Mouse (Mus musculus) urinary bladder, postnatal 14 days (tissue): Measurements from ENCODE around the gene Fam198b.

ENCODE experiments used
- DNase-seq: peaks from one replicate; pipeline ENCODE4 v3.0.0; 2021; ENCODE audit warnings: low spot score

The Fam198b gene

DNA sequence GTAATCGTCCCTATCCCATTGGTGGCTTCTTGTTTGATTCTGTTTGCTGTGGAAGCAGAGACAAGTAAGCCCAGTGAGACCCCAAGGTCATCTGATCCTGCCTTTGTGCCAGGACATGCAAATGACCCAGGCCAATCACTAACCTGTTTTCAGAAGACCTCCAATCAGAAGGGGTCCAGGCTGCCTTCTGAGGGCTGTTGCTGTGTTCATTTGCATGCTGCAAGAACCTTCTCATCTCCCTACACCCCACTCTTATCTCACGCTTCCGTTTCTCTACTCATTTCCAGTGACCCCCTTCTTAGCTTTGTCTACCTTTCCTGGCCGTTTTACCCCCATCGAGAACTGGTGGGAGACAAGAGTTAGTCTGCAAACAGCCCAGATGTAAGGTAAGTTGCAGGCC lies at the start of gene Fam198b:
Gene Fam198b (plus strand): TSS at position 229 of the 400 bp plus-strand sequence.
- DNase-seq = no peak

DNA sequence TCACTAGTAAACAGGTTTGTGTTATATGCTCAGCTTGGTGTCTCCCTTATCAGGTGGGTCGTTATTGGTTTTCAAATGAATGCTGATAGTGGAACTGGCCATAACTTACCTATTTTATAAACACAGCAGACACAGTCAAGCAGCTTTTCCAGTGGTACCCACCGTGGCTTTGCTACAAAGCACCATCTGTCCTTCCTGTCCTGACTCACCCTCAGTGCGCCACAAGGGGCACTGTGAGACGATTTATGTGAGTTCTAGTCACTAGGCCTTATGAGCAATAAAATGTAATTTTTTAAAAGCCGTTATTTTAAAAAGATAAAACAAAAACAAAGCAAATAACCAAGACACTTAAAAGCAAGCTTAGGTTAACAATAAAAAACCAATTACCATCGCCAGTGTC lies 45.6 kb upstream of the Fam198b start:
- no peak for DNase-seq

DNA sequence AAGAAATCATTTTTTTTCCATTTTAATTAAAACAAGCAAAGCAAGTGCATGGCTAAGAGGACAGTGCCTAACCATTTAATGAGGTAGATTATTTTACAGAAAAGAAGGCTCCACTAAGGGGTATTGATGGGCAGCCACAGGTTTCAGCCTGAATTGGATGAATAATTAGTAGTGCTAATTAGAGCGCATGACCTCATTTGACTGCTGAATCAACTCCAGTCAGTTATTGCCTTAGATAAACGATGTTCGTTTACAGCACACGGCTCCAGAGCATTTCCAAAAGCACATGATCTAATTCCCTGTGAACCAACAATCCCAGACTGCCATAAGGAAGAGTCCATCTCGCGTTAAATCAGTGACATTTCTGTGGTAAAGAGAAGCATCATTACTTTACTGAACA lies 42.9 kb upstream of the Fam198b start:
- DNase-seq = no peak

DNA sequence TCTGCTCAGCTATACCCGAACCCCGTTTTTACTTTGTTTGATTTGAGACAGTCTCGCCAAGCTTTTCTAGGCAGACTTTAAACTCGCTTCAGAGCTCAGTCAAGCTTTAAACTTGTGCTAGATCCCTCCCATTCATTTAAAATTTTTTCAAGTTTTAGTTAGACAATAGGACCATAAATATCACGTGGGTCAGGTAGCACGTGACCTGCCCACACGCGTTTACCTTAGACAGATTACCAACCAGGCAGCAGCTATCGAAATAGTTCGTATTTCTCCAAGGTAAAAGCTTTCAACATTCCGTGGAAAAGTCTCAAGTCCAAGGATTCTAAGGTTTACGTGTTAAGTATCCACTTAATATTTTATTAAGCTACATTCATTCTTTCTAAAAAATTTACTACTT lies 42.2 kb upstream of the Fam198b start:
- DNase-seq = peak; percentile 72

DNA sequence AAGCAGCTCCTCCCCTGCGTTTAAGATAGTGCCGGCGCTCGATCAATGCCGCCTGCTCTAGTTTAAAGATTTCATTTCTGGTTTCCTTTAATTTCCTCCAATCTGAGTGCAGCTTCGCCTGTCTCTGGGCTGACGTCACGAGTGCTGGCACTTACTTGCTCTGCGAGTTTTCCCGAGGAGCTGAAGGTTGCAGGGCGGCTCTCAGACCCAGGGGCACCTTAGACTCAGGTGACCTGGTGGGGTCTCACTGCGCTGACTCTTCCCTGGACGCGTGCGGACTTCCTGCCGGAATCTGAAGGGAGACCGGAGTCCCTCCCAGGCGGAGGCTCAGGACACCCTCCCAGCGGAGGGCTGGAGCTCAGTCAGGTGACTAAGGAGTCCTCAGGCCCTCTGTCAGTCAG lies 41.7 kb upstream of the Fam198b start:
- peak; percentile 72 for DNase-seq

DNA sequence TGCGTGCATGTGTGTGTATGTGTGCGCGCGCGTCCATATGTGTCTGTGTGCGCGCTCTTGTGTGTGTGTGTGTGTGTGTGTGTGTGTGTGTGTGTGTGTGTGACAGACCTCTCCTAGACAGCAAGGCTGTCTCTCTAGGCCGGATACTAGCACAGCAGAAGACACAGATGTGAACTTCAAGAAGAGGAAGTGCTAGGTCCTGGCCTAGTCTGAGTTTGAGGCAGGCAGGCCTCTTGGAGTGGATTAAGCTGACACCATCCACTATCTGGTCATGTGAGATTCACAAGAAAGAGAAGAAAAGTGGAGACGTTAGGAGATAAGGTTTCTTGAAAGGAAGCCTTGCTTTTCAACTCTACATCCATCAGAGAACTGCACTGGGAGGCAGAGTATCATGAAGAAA lies 40.3 kb upstream of the Fam198b start:
- DNase-seq = no peak

DNA sequence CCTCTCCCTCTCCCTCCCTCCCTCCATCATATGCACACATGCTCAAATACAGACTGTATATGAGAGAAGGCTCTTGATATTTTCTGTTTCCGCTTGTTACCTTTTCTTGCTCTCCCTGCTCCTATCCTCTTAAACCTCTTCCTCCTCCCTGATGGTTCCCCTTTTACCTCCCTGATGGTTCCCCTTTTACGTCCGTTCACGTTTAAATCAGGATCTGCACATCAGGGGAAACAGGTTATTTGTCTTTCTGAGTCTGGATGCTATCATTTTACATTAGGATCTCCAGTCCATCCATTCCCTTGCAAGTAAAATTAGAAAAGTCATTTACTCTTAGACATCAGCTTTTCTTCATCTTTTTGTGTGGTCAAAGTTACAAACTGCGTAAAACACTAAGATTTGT lies 37.7 kb upstream of the Fam198b start:
- DNase-seq = no peak

DNA sequence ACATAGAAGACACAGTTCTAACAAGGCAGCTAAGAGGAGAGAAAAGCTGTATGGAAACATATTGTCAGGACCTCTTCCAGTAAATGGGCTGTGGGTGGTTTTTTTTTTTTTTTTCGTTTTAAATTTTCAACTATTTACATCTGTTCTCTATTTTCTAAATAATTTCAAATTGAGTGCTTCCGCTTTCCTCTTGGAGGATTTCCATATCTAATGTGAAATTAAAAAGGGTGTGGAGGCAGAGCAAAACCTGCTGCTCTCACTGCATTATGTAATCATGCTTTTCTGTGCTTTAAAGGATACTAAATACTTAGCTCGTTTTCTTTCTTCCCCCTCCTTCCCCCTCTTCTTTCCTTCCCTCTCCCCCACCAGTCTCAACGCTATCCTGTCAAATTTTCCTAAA lies 35.5 kb upstream of the Fam198b start:
- DNase-seq = no peak

DNA sequence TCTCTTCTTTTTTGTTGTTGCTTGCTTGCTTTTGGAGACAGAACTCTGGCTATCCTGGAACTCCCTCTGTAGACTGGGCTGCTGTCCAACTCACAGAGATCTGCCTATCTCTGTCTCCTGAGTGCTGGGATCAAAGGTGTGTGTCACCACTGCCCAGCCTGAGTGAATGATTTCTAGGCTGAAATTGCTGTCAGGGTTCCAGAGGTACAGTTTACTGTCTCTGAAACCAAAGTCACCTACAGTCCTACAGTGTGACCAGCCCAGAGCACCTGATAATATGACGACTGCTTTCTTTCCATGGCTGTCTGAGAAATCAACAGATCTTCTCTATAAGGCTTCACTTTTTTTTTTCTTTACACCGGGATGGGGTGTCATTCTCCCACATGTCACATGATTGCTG lies 34.7 kb upstream of the Fam198b start:
- no peak for DNase-seq

DNA sequence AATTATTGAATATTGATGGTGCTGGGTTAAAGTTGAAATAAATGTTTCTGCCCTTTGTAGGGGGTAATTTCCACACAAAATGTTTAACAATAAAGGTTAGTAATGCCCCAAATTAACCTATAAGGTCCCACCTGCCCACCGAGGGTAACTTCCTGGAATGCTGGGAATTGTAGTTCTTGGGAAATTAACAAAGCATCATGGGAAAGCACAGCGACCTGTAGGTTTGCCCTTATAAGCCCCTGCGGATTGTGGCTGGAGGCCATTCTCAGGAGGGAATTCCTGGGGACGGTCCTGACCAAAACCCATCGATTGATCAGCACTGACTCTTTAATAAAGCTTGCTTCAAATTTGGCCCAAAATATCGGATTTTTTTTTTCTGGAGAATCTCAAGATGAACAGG lies 33.7 kb upstream of the Fam198b start:
- DNase-seq = no peak

DNA sequence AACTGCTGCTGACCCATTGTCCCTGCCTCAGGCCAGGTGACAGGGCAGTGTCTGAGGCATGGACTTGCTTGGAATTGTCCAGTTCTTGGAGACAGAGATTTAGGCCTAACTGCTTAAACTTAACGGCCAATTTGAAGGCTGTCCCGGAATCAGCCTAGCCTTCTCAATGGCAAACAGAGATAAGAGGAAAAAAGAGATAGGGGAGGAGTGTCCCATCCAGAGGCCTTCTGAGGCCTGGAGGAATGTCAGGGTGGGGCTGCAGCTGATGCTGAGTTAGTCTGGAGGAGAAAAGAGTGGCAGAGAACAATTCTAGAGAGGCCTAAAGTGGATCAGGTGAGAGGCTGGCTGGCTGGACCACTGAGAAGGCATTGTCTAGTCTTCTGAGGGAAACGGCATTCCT lies 32.2 kb upstream of the Fam198b start:
- no peak for DNase-seq

DNA sequence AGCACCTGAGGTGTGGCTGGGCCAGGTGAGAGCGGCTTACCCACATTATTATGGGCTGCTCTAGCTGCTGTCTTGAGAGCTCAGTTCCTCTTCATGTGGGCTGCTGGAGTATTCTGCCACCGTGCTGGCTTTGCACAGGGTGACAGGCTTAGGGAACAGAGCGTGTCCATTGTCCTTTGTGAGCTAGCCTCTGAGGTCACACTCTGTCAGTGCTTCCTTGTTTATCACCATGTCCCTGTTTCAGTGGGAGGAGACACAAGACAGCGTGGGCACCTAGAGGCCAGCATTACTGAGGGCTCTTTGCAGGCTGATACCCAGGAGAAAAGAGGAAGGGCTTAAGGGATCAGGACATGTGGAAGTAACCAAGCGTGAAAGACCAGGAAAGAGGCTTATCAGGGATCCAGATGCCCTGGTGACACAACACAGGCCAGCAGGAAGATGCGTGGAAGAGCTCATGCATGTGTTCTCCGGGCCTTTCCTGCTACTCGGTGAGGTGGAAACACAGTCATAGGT lies 31.6 kb upstream of the Fam198b start, which contains the start of gene Tmem144:
Gene Tmem144 (minus strand): TSS at position 120 of the 513 bp plus-strand sequence.
- no peak for DNase-seq

DNA sequence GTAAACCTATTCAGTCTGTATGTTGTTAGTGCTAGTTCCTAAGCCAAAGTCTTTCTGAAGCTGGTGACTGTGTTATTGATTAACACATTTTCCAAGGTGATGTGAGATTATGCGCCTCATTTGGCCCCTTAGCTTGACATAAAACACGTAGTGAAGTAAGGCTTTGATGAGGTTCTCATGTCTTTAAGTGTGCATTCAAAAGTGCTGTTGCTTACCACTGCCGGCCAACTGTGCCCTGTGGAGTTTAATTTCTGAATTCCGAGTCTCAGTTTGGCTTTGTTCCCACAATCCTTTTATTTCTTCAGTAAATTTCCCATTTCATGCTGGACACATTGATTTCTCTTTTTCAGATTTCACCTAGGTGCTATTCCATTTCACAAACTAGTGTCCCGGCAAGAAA lies 26.6 kb upstream of the Fam198b start:
- DNase-seq = no peak

DNA sequence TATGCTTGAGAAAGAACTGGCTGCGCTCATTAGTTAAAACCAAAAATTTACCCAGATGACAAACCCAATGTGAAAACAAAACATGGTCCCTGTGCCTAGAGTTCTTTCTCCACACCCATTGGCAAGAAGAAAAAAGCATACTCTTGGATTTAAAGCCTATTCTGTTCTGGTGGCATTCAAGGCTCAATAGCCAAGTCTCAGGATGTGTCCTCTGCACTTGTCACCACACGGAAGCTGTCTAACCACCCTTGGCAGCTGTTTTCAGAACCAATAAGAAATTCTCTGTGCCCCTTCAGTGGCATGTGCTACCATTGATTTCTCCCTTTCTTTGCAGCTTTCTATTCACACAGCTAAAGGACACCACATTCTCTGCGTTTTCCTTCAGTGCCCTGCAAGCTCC lies 26.1 kb upstream of the Fam198b start:
- DNase-seq = no peak

DNA sequence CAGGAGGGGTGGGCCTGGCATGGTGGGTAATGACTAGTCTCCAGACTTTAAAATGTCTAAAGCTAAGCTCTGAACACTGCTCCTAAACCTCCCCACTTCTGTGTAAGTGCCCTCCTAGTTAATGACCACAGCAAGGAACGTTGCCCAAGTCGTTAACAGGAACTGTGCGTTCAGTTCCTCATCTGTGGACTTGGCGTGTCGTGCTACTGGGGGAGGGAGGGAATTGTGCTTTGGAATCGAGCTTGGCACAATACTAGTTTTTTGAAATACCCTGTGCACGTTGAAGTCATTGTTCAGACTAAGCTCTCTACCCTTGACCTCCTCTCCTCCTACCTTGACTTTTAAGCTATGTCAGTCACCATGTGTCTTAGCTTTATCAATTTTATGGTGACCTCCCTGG lies 19.5 kb upstream of the Fam198b start:
- DNase-seq = peak; percentile 12

DNA sequence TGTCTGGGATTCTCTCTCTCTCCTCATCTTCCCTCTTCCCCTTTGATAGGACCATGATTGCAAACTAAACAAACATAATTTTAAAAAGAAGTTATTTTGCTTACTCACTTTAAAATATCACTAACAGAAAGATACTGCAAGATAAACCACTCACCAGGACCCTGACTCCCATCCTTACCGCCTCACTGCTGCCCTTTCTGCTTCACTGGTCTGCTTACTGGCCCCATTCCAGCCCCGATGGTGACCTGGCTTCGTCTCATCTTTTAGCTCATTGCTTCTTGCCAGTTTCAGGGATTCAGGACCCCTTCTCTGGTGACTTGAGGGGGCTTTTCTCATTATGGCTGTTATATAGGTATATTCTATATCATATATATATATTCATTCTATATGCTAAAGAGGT lies 18.2 kb upstream of the Fam198b start:
- DNase-seq = no peak

DNA sequence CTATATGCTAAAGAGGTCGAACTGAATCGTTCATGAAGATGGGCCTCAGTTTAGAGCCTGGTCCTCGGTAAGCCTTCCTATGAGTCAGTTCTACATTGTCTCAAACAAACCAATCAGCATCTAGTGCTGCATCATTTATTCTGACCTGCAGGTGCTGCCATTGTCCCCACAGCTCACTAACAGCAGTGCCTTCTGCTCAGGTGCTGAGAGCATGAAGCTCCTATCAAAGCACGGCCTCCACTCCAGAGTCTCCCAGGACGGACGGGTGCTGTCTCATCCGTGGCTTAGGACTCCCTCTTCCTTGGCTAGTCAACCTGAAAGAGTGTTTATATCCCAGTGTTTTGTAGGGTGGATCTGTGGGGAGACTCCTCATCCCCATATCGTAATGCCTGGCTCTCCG lies 17.8 kb upstream of the Fam198b start:
- DNase-seq = no peak

DNA sequence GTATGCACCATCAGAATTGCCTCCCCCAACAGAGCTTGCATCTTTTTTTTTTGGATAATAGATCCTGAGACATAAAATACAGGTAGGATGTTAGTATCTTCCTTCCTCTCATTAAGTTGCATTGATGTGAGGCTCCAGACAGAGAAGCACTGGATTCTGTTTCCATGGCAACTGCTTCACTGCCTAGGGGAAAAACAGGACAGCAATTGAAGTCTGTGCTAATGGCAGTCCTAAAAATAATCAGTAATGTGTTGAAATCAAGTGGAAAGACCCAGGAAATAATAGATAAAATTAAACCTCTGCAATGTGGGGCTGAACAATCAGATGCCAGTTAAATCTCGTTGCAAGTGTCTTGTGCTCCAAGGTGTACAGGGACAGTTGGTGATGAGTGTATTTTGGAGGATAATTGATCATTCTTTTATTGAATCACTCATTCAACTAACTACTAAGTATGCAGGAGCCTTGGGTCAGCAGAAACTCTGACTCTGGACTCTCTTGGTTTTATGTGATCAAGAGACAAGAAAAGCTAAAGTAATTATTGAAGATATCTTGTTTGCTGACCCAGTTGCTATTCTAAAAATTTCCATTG lies 17.1 kb upstream of the Fam198b start:
- no peak for DNase-seq

DNA sequence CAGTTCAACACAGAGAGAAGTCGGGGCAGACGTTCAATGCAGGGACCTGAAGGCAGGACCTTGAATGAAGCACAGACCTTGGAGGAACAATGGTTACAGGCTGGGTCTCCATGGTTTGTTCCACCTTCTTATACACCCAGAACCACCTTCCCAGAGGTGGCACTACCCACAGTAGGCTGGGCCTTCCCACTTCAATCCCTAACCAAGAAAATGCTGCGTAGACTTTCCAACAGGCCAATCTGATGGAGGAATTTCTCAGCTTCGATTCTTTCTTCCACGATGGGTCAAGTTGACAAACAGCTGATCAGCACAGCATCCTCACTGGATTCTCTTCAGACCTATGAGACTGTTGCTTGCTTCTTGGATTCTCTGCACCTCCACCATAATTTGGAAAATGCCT lies 8.9 kb upstream of the Fam198b start:
- DNase-seq = no peak

DNA sequence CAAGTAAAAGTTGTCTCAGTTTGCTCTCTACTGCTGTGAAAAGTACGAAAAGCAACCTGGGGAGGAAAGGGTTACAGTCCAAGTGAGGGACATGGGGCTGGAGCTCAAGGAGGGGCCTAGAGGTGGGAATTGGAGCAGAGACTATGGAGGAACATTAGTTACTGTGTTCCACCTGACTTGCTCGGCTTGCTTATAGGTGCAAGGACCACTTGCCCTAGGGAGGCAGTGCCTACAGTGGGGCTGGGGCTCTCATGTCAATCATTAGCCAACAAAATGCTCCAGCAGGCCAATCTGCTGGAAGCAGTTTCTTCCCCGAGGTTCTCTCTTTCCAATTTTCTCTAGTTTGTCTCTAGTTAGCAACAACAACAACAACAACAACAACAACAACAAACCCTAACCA lies 6.0 kb upstream of the Fam198b start:
- DNase-seq = no peak

DNA sequence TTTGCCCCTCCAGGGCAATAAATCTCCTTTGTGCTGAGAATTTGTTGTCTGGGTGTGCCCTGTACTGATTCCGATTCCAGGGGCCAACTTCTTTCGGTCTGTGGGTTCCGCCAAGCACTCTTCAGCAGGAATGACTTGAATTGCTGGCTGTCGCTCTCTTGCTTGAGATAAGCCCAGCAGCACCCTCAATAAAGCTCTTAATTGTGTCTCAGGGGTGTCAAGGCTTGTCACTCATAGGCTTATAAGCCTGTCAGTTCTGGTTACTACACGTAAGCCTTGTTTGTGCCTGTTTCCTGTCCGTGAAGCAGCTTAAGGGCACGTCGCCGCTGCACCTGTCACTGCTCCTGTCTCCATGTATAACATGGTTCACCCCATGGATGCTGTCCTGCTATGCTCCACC lies 5.1 kb upstream of the Fam198b start:
- no peak for DNase-seq

DNA sequence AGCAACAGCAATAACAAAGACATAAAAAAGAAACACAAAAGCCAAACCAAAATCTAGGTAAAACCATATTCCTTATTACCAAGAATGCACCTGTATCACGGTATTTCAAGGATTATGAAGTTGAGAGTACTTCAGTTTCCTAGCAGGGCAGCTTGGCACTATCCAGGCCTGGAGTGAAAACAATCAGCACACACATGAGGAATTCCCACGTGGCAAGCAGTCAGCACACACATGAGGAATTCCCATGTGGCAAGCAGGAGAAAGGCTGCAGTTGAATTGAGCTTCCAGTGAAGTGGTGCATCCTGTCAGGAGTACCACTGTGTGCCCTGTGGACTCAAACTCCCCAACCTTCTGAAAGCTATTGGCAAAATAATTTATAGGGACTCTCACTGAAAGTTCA lies 2.7 kb upstream of the Fam198b start:
- no peak for DNase-seq

DNA sequence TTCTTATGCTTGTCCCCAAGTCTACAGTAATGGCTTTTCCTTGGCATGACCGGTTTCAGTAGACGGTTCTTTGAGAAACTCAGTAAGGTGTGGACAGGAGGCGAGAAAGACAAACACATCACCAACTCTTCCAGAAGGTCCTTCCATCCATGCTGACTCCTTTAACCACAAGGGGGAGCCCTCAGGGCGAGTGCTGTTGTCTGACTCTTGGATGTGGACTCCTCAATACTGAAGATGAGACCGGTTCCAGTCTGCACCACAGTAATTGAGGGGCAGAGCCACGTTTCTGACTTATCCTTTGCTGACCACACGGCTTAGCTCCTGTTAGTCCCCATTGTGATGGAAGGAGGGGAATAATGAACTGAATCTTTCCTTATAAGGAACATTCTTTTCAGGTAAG lies 1.2 kb upstream of the Fam198b start:
- peak; percentile 72 for DNase-seq

DNA sequence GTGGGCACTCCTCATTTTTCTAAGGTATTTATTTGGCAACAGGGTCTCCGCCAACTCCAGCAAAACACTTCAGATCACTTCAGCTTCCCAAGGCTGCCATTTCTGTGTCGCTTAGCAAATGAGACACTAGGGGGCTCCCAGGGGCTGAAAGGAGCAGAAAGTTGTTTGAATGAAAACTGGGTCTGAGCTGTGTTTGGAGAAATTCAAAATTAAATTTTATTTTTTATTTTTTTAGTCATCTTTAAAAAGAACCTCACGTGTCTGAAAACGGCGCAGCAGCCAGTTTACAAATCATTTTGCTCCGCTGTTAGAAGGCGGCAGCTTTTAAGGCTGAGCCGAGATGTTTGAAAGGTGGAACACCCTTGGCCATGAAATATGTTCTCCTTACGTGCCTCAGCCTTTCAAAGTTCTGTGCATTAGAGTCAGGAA lies 442 bp downstream of the Fam198b start:
- DNase-seq = peak; percentile 71
